Mouse (Mus musculus) intestine, embryonic 15.5 days (tissue): ENCODE results near the gene Actn1. TPM values are rescaled to one million over a fixed set of nuclear protein-coding genes. Genes with fewer than 3 reads are reported as not detected.

Experiments
- ATAC-seq: fragments of 200-750 bp; cut with Nextera tagmentation; 2 replicates; pipeline ENCODE4 v1.8.0; 2017; ENCODE audit warnings: moderate TSS enrichment, moderate library complexity
- H3K27ac ChIP-seq: fragments of 300-500 bp; sonication (generic); 2 replicates; pipeline ENCODE4 v1.5.1; 2015; ENCODE audit warnings: mild to moderate bottlenecking, inconsistent platforms
- H3K27me3 ChIP-seq: fragments of 300-500 bp; sonication (generic); replicated peaks from 2 replicates; pipeline ENCODE4 v1.6.1; 2015; ENCODE audit warnings: inconsistent platforms
- H3K36me3 ChIP-seq: fragments of 300-500 bp; sonication (generic); 2 replicates; pipeline ENCODE4 v1.6.1; 2015; ENCODE audit warnings: inconsistent platforms
- H3K4me1 ChIP-seq: fragments of 300-500 bp; sonication (generic); replicated peaks from 2 replicates; pipeline ENCODE4 v1.6.1; 2015; ENCODE audit warnings: inconsistent platforms
- H3K4me2 ChIP-seq: fragments of 300-500 bp; sonication (generic); replicated peaks from 2 replicates; pipeline ENCODE4 v1.6.1; 2015; ENCODE audit warnings: mild to moderate bottlenecking, inconsistent platforms
- H3K4me3 ChIP-seq: fragments of 300-500 bp; sonication (generic); replicated peaks from 2 replicates; pipeline ENCODE4 v1.5.1; 2015; ENCODE audit warnings: inconsistent platforms
- H3K9ac ChIP-seq: fragments of 300-500 bp; sonication (generic); 2 replicates; pipeline ENCODE4 v1.6.1; 2015; ENCODE audit warnings: inconsistent platforms
- H3K9me3 ChIP-seq: fragments of 300-500 bp; sonication (generic); 2 replicates; pipeline ENCODE4 v1.6.1; 2016; ENCODE audit warnings: inconsistent platforms
- WGBS: fragments of 180-500 bp; shearing (Covaris S2); methylation state at CpG from one replicate; pipeline ENCODE4 v1.1.7; 2015; 5-methylcytosine and 5-hydroxymethylcytosine counted together
- polyA plus RNA-seq: library from polyadenylated mRNA; unstranded; fragments of >200 nt; fragmentation: Nextera tagmentation; extraction: Ambion mirVana; gene quantifications from 2 replicates; pipeline ENCODE4 v1.2.1, GENCODE M21; 2015

Gene Actn1
- polyA plus RNA-seq, 1 experiment from 2014 or later = 53.6 TPM

- 4% methylated on average over 5 of the region's 5 CpGs for WGBS
- ATAC-seq = no peak
- no peak overlapping the region for H3K9ac ChIP-seq
- no peak overlapping the region for H3K4me3 ChIP-seq
- H3K36me3 ChIP-seq = no peaks in the 10 kb centered on the region
- no peak overlapping the region for H3K27ac ChIP-seq
- no peaks in the 10 kb centered on the region for H3K4me1 ChIP-seq
- no peaks in the 10 kb centered on the region for H3K9me3 ChIP-seq
- no peaks in the 10 kb centered on the region for H3K27me3 ChIP-seq
- no peak overlapping the region for H3K4me2 ChIP-seq
These were observed 102.5 kb downstream of the Actn1 start for GRCm38 (mm10) chr12:80157675-80158074.

GRCm38 (mm10) chr12:80153687-80154326 is 106.4 kb downstream of the Actn1 start:
- no peak for ATAC-seq
- no peak overlapping the region for H3K27ac ChIP-seq
- WGBS = 42% methylated on average over 10 of the region's 10 CpGs

DNA sequence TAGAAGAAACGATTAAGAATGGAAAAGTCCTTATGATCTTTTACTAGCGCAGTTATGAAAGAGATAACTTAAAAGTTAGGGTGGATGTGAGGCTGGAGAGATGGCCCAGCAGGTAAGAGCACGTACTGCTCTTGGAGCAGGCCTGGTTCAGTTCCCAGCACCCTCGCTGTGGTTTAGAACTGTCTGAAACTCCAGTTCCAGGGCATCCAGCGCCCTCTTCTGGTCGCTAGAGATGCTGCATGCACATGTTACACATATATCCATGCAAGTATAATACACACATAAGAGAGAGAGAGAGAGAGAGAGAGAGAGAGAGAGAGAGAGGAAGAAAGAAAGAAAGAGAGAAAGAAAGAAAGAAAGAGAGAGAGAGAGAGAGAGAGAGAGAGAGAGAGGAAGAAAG is 107.1 kb downstream of the Actn1 start:
- Histone ChIP-seq H3K4me3 (no peak overlapping the region), H3K9me3 (no peaks in the 10 kb centered on the region), H3K4me1 (no peaks in the 10 kb centered on the region), H3K9ac (no peak overlapping the region), H3K4me2 (no peak overlapping the region), H3K27ac (no peak overlapping the region), H3K27me3 (no peaks in the 10 kb centered on the region), H3K36me3 (no peaks in the 10 kb centered on the region)
- ATAC-seq = no peak
- 88% methylated on average over 6 of the region's 6 CpGs for WGBS

More at GRCm38 (mm10) chr12:80153687-80154326, 106.4 kb downstream of the Actn1 start:
- no peak overlapping the region for H3K4me3 ChIP-seq
- no peak overlapping the region for H3K4me2 ChIP-seq
- H3K36me3 ChIP-seq = no peaks in the 10 kb centered on the region
- H3K9ac ChIP-seq = no peak overlapping the region
- H3K9me3 ChIP-seq = no peaks in the 10 kb centered on the region
- H3K4me1 ChIP-seq = no peaks in the 10 kb centered on the region
- H3K27me3 ChIP-seq = no peaks in the 10 kb centered on the region

DNA sequence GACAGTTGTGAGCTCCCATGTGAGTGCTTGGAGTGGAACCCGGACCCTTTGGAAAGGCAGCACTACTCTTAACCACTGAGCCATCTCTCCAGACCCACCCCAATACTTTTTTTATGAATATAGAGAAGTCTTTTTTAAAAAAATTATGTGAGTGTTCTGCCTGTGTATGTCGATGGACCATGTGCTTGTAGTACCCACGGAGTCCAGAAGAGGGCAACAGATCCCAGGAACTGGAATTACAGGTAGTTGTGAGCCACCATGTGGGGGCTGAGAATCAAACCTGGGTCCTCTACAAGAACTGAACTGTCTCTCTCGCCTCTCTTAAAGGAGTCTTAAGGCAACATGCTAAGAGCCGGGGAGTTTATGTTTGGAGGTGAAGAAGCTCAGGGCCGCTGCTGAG is 108.3 kb downstream of the Actn1 start:
- no peak for ATAC-seq
- H3K36me3 ChIP-seq = no peaks in the 10 kb centered on the region
- WGBS = 90% methylated on average over 6 of the region's 6 CpGs

GRCm38 (mm10) chr12:80150624-80151023 is 109.5 kb downstream of the Actn1 start:
- 0 out of 2 replicates have a peak, but pooled peaks cover 2% of the 10 kb centered on the region for H3K4me1 ChIP-seq

More for the DNA sequence above, 108.3 kb downstream of the Actn1 start:
- H3K4me3 ChIP-seq = no peak overlapping the region
- H3K27ac ChIP-seq = no peak overlapping the region
- H3K9ac ChIP-seq = no peak overlapping the region
- H3K4me1 ChIP-seq = 0 out of 2 replicates have a peak, but pooled peaks cover 2% of the 10 kb centered on the region
- H3K9me3 ChIP-seq = no peaks in the 10 kb centered on the region
- no peaks in the 10 kb centered on the region for H3K27me3 ChIP-seq
- H3K4me2 ChIP-seq = no peak overlapping the region

DNA sequence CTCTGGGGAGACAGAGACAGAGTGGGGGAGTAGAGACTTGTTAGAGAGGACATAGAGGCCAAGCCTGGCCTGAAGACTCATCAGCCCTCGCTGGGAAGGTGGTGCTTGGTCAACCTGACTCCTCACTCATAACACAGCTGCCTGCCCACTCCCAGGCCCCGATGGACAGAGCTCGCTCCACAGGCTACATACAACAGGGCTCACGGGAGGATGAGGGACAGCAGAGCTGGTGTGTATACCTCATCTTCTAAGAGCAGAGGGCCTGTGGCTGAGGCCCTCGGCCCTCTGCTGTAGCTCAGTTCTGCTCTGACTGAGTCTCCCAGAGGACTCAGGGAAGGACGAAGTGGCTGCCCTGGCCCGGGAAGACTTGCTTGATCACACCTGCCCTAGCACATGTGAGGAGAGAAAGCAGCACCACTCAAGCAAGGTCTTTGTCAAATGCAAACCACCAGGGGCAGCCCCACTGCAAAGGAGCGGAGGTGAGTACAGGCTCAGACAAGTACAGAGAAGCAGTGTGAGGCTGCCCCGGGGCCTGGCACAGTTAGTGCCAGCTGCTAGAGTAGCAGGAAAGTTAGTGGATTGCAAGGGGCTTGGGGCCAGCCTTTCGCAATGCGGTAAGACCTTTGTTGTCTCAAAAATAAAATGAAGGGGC is 112.5 kb downstream of the Actn1 start:
- ATAC-seq = no peak
- H3K36me3 ChIP-seq = no peaks in the 10 kb centered on the region
- H3K27ac ChIP-seq = peak overlapping the region; percentile 19; the same call in 1 of the 2 replicates
- no peak overlapping the region for H3K4me2 ChIP-seq
- H3K27me3 ChIP-seq = no peaks in the 10 kb centered on the region
- H3K9ac ChIP-seq = no peak overlapping the region
- peaks cover 2% of the 10 kb centered on the region; the same call in 1 of the 2 replicates for H3K4me1 ChIP-seq
- WGBS = 80% methylated on average over 11 of the region's 11 CpGs
- no peaks in the 10 kb centered on the region for H3K9me3 ChIP-seq
- H3K4me3 ChIP-seq = no peak overlapping the region

More at GRCm38 (mm10) chr12:80150624-80151023, 109.5 kb downstream of the Actn1 start:
- WGBS = 31% methylated on average over 8 of the region's 8 CpGs
- Histone ChIP-seq H3K27me3 (no peaks in the 10 kb centered on the region), H3K4me3 (no peak overlapping the region), H3K9me3 (no peaks in the 10 kb centered on the region), H3K9ac (no peak overlapping the region), H3K36me3 (no peaks in the 10 kb centered on the region), H3K27ac (no peak overlapping the region), H3K4me2 (peak overlapping the region; percentile 24; the same call in 1 of the 2 replicates)
- ATAC-seq = 0 out of 2 replicates have a peak, but pooled peaks have one; percentile 50

- Histone ChIP-seq H3K9me3 (no peaks in the 10 kb centered on the region), H3K9ac (no peak overlapping the region), H3K4me3 (no peak overlapping the region), H3K27ac (0 out of 2 replicates have a peak overlapping the region, but pooled peaks have one; percentile 38), H3K4me1 (peaks cover 2% of the 10 kb centered on the region; the same call in 1 of the 2 replicates), H3K27me3 (no peaks in the 10 kb centered on the region), H3K36me3 (no peaks in the 10 kb centered on the region), H3K4me2 (no peak overlapping the region)
- peak; percentile 77 for ATAC-seq
- WGBS = 31% methylated on average over 21 of the region's 21 CpGs
These were observed 113.6 kb downstream of the Actn1 start for GRCm38 (mm10) chr12:80146227-80147223.

DNA sequence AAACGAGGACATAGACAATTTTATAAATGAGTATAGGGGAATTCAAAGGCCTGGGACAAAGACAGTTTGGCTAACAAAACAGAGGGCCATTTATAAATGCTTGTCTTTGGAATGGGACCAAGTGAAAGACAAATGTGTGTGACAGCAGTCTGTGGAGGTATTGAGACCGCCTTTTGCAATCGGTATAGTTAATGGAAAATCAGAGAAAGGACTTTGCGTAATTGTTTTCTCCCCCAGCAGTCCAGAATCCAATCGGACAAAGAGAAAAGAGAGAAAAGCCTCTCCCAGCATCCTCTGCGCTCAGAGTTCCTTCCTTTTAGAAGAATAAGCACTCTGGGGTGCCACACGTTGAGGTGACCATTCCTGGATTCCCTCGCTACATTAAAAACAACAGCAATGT is 114.8 kb downstream of the Actn1 start:
- no peak for ATAC-seq
- H3K9ac ChIP-seq = no peak overlapping the region
- 76% methylated on average over 8 of the region's 8 CpGs for WGBS
- H3K36me3 ChIP-seq = no peaks in the 10 kb centered on the region
- H3K27ac ChIP-seq = 0 out of 2 replicates have a peak overlapping the region, but pooled peaks have one; percentile 0
- no peaks in the 10 kb centered on the region for H3K27me3 ChIP-seq
- no peak overlapping the region for H3K4me3 ChIP-seq
- H3K4me1 ChIP-seq = peaks cover 2% of the 10 kb centered on the region; the same call in 1 of the 2 replicates
- H3K4me2 ChIP-seq = no peak overlapping the region
- no peaks in the 10 kb centered on the region for H3K9me3 ChIP-seq

DNA sequence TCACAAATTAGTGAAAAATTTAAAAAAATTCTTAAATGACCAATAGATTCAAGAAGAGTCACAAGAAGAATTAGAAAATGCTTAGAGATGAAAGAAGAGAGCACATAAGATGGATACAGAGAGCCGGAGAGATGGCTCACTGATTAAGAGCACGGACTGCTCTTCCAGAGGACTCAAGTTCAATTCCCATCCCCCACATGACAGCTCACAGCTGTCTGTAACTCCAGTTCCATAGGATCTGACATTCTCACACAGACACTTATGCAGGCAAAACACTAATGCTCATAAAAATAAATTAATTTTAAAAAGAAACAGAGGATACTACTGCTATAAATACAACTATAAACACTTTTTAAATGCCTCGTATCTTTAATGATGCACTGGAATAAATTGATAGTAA is 115.3 kb downstream of the Actn1 start:
- WGBS = 56% methylated on average over 3 of the region's 3 CpGs
- no peak overlapping the region for H3K27ac ChIP-seq
- no peak overlapping the region for H3K4me2 ChIP-seq
- no peak overlapping the region for H3K4me3 ChIP-seq
- H3K27me3 ChIP-seq = no peaks in the 10 kb centered on the region
- no peaks in the 10 kb centered on the region for H3K36me3 ChIP-seq
- no peak overlapping the region for H3K9ac ChIP-seq
- peaks cover 2% of the 10 kb centered on the region; the same call in 1 of the 2 replicates for H3K4me1 ChIP-seq
- H3K9me3 ChIP-seq = no peaks in the 10 kb centered on the region
- ATAC-seq = no peak

GRCm38 (mm10) chr12:80141470-80141869 is 118.7 kb downstream of the Actn1 start:
- H3K36me3 ChIP-seq = no peaks in the 10 kb centered on the region
- ATAC-seq = peak; percentile 40; the same call in 1 of the 2 replicates
- no peak overlapping the region for H3K4me3 ChIP-seq
- H3K9ac ChIP-seq = no peak overlapping the region
- H3K4me2 ChIP-seq = no peak overlapping the region
- no peaks in the 10 kb centered on the region; the same call in 1 of the 2 replicates for H3K4me1 ChIP-seq
- WGBS = 27% methylated on average over 7 of the region's 7 CpGs
- H3K9me3 ChIP-seq = no peaks in the 10 kb centered on the region
- no peaks in the 10 kb centered on the region for H3K27me3 ChIP-seq
- H3K27ac ChIP-seq = no peak overlapping the region

DNA sequence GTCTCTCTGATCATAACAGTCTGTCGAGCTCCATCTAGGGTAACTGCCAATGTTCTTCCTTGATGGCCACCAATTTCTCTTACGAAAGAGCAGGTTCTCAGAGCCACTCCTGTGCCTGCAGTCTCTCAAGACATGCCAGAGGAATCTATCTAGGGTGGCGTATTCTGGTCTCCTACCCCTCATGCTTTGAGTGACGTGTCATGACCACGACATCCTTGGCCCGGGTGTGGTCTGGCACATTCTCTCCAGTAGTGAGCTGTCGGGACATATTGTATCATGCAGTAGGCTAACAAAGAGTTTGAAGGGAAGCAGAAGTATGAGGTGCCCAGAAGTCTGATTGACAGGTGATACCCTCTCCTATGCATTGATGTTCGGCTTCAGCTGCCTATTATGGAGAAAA is 119.2 kb downstream of the Actn1 start:
- Histone ChIP-seq H3K36me3 (no peaks in the 10 kb centered on the region), H3K9ac (no peak overlapping the region), H3K9me3 (no peaks in the 10 kb centered on the region), H3K4me3 (no peak overlapping the region), H3K27me3 (no peaks in the 10 kb centered on the region), H3K27ac (no peak overlapping the region), H3K4me2 (no peak overlapping the region), H3K4me1 (no peaks in the 10 kb centered on the region; the same call in 1 of the 2 replicates)
- WGBS = 86% methylated on average over 8 of the region's 8 CpGs
- ATAC-seq = no peak

- Histone ChIP-seq H3K36me3 (no peaks in the 10 kb centered on the region), H3K4me2 (no peak overlapping the region), H3K27me3 (no peaks in the 10 kb centered on the region), H3K4me1 (0 out of 2 replicates have a peak, but pooled peaks cover 2% of the 10 kb centered on the region), H3K9me3 (no peaks in the 10 kb centered on the region), H3K9ac (no peak overlapping the region), H3K4me3 (no peak overlapping the region), H3K27ac (no peak overlapping the region)
- no peak for ATAC-seq
- 94% methylated on average over 1 of the region's 1 CpGs for WGBS
These were observed 122.4 kb downstream of the Actn1 start for GRCm38 (mm10) chr12:80137744-80138143.
